Mouse (Mus musculus) liver, embryonic 14.5 days (tissue): ENCODE results near the gene Acbd4.

Source experiments
- CTCF ChIP-seq: IDR thresholded peaks from 2 replicates; pipeline ENCODE4 v1.5.1; 2016; ENCODE audit warnings: antibody characterized with exemption, low read depth, control low read depth
- EP300 ChIP-seq: IDR thresholded peaks from 2 replicates; pipeline ENCODE4 v1.6.1; 2016; ENCODE audit warnings: antibody characterized with exemption, low read depth

DNA sequence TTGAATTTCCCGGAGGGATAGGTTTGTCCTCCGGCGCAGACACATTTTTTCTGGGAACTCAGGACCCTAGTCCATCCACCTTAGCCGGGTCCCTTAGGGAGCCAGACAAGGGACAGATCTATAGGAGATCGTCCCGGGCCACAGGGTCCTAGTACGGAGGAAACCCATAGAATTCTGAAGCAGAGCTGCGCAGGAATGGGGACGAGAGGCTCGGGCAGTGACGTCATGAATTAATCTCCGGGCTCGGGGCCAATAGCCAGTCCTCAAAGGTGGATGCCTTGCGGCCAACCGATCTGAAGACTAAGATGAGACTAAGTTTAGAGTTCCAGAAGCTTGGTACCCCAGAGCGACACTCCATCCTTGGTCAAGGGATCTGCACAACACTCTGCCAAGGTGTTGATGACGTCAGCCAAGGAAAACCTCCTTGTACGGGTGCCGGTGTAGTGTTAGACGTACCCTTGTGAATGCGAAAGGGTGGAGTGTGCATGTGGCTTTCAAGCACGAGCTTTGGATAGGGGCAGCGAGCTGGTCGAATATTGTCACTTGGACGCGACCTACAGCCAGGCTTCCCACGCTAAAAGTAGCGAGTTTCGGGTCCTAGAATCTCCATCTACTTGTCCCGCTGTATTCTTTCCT is 502 bp downstream of the Acbd4 start:
- TF ChIP-seq CTCF: no peak
- TF ChIP-seq EP300: no peak
